Mouse (Mus musculus) left cerebral cortex, adult 9 months (tissue): Measurements from ENCODE around the gene Gphb5.
A peak's percentile ranks its signal among the peaks of the same experiment; 100 is the strongest.
"Not testable (repeated sequence)": the region's sequence is repeated elsewhere in the genome, so short reads cannot be mapped to it uniquely, and the experiment has no call there.

Experiments
- DNase-seq, 2 experiments: peaks; one replicate each; pipeline ENCODE4 v3.0.0; 2022; ENCODE audit warnings: low spot score in 2 of 2

The Gphb5 gene

DNA sequence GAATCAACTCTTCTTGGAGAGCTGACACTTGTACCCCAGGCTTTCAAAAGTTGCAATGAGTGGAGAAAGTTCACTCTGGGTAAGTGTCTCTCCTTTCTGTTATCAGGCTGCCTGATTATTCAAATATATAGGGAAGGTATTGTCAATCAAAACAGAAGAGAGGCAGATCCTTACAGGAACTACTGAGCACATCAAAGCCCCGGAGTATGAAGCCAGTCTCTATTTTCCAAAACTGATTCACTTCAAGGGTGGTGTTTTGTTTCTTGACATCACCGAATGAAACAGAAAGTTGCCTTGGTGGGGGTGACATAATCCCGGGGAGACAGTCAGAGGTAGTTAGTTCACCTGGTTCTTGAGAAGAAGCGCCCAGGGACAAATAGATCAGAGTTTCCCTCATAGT lies at the start of gene Gphb5:
Gphb5 (minus strand) TSS at position 101 of the 400 bp plus-strand sequence.
- no peak for DNase-seq

DNA sequence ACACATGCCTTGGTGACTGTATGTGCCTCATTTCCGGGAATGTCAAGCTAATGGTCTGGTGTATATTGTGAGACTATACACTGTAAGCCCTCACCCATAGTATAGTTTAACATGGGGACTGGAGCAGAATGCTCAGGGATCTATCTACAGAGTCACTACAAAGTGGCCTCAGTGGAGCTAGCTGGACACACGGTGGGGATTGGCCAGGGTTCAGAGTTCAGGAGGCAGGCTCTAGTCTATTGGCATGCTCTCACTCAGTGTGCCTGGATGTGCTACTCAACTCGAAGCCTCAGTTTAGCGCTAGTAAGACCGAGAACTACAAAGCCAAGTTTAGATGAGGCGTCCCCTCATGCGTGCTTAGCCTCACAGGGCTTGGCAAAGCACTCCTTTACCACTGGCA lies 49.6 kb upstream of the Gphb5 start:
- no peak for DNase-seq

DNA sequence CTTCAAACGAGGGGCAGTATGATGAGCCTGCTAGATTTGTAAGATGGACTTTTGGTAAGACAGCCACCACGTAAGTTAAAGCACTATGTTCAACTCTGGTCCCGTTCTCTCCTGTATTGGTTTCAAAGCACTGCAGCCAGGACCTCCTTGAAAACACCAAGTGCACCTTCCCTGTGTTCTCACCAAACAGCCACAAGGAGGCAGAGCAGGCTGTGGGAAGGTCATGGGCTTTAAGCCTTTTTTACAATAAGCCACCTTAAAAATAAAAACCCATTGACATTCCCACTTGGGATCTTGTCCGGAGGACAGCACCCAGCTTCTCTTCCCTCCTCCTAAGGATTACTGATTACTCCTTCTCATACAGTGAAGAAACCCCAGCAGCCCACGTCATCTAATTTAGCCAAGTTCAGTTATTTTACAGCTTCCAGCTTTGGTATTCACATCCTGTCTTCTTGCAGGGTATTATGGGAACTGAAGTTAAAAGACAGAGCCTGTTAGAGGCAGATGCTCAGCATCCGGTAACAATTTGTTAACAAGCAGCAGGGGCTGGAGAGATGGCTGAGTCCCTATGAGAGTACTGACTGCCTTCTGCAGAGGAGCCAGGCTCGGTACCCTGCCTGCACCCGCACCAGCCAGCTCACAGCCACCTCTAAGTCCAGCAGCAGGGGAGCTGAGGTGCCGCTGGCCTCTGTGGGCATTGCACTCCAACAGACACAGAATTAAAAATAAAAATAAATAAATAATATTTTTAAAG lies 47.6 kb upstream of the Gphb5 start:
- DNase-seq, result peak in 1 of 2 experiments; percentile 45

DNA sequence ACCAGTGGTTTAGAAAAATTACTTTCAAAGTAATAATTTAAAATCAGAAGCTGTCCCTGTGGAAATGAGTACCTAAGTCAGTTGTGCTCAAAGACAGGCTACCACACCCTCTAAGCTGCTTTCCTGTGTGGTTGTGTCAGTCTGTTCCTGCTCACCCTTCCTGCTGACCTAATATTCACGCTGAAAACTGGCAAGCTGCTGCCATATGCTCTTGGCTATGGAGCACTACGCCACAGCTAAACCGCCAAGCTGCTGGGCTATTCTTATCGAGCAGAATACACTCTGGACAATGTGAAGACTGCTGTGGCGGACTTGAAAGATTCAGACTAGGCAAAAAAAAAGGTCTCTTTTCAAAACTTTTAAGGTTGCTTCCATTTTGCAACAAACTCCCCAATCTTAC lies 44.0 kb upstream of the Gphb5 start:
- DNase-seq, result no peak

DNA sequence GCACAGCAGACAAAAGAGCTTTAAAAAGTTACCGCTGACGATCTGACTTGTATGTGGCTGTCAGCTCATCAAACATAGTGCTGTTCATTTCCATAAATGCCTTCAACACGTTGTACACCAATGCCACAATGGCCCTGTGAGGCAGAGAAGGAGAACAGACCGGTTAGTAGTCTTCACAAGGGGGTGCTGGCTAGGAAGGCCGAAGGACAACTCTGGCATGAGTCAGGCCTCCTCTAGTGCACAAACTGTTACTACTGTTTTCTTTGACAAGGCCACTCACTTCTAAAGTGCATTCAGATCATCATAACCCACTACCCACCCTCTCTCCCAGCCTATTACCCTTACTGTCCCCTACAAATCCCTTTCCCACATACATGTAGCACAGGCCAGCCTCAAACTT lies 43.1 kb upstream of the Gphb5 start:
- no peak for DNase-seq

DNA sequence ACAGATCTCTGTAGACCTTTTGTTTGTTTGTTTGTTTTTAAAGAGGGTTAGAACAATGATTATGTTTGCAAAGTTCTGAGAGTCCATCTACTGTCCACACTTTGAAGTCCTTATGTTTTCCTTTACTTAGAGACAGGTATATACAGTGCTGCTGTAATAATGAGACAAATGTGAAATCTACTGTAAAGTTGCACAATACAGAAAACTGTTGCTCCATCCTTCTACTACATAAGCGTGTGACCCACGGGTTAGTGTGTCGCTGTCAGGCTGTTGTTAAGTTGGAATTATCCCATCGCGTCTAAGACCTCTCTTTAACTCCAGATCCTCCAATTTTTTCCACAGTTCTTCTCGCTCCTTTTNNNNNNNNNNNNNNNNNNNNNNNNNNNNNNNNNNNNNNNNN lies 36.9 kb upstream of the Gphb5 start:
- DNase-seq, result no peak

DNA sequence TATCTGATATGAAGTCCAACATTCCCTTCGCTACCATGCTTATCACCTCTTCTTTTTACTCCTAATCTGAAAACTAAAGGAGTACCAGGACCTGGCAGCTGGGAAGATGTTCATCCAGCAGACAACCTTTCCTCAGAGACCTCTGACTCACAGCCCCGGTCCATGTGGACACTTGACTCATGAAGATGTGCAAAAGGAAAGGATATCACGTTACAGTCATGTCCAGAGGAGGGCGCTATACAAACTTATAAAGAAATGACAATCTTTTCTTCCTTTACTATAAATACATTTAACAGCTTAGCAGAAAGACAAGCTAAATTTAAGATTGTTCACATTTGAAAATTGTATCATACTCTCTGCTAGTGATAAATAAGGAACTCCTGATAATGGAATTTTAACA lies 36.4 kb upstream of the Gphb5 start:
- DNase-seq, result no peak

DNA sequence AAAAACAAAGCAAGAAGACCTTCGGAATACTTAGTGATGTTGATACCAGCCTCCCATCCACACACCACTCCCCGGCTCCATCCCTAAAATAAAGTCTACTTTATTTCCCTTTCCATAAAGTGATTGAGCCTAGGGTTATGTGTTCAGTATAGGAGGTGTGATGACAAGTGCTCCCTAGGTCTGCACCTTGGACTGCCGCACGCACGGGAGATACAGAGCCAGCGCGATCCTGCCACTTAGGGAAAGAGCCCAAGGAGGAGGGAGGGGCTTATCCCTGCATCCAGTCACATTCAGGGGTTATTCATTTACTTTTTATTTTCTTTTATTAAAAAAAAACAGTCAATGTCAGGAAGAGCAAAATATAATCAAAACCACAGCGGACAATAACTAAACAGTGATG lies 34.0 kb upstream of the Gphb5 start:
- DNase-seq, result no peak

DNA sequence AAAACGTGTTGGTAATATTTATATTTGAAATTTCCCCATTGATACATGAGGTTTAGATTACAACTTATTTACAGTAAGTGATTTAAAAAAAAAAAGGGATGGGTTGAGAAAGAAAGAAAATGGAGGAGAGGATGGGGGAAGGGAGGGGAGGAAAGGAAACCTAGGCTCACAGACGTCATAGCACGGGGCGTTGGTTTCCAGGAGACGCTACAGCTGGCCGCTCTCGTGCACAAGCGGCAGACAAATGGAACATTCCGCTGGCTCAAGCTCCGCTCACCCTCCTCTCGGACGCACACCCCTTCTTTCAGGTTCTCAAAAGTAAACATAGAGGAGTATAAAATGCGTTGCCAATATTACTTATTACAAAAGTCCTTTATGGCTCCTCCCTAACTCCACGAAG lies 33.4 kb upstream of the Gphb5 start:
- DNase-seq, result no peak

DNA sequence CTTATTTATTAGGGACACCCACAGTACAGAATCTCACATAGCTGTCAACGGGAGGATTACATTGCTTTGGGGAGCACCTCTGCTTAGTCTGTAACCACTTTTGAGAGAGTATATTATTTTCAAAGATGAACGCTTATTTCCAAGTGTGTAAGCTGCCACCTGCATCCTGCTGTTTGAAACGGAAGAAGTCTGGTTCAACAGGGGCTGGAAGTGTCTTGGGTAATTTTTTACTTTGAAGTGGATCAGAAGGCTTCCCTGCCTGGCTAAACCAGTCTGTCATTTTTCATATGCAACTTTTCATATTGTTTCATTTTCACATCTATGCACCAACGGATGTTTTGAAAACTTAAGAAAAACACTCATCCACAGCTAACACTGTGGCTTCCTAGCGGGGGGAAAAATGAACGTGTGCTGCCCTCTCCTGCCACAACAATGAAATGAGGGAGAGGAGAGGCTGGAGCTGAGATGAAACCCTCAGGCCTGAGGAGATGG lies 32.9 kb upstream of the Gphb5 start:
- no peak for DNase-seq

DNA sequence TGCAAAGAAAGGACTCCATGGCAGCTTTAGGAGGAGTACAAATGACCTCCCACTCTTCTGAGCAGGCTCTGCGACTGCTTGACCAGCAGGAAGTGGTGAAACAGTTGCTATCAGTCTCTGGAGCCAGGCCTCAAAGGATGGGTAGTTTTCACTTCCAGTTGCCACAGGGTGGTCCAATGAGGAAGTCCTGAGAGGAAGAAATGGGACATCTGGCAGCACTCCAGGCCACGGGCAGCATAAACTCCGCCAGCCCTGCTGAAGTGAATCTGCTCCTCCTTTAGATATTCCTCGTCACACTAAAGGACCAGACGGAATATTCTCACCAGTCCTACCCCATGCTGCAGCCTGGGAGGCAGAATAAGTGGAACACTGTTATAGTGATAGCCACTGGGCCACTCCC lies 32.3 kb upstream of the Gphb5 start:
- DNase-seq, result peak in 1 of 2 experiments; percentile 43

DNA sequence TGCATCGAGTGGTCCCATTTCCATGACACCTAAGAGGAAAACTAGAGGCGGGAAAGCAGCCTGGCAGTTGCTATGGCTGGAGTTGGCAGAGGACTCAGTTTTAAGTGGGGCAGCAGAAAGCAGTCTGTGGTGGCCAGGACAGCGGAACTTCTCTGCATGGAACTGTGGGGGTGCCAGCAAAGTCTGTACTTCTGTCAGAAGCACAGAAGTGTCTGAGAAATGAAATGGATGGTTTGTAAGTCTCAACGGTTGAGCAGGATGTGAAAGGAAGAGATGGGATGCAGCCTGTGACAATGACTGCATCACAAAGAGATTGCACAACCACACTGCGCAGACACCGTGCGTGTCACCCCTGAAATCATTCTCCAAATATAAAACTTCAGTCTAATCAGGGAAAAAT lies 29.7 kb upstream of the Gphb5 start:
- no peak for DNase-seq

DNA sequence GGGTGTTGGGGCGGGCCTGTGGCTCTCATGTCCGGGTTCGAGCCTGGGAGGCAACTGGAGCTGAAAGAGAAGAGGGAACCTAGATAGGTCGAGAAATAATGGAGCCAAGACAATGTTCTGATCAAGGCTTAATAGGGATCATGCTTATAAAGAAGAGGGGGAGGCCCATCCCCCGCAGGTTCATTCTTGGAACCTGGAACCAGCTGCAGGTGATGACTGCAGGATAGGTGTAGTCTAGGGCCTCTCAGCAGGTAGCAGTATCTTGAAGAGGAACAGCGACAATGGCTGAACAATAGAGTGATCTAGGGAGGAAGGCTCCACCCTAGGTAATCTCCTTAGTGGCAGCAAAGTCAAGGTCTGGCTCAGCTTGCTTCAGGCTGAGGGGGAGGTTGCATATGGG lies 15.8 kb upstream of the Gphb5 start:
- DNase-seq, result not testable (repeated sequence)

DNA sequence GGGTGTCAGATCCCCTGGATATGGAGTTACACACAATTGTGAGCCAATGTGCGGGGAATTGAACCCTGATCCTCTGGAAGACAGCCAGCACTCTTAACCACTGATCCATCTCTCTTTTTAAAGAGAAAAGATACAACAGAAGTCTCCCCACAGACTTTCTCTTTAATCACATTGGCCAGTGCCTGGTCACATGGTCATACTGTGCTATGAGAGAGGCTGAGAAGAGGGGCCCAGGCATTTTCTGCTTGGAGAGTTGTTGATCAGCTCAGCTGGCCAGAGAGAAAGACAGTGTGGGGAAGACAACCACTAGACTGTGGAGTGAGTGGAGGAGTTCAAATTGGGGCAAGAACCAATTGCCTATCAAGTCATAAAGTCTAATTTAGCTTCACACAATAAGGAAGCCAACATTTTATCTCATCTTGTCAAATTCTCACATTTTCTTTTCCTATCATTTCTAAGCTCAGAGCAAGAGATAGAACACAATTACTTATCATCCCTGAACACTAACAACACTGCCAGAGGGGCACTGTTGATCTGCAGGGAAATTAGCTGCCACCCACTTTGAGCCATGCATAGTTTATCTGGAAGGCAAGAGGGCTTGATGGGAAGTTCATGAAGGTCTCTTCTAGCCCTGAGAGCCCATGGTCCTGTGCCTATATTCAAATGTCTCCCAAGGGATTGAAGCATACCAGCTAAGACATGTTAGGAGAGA lies 13.3 kb upstream of the Gphb5 start:
- DNase-seq, result no peak

DNA sequence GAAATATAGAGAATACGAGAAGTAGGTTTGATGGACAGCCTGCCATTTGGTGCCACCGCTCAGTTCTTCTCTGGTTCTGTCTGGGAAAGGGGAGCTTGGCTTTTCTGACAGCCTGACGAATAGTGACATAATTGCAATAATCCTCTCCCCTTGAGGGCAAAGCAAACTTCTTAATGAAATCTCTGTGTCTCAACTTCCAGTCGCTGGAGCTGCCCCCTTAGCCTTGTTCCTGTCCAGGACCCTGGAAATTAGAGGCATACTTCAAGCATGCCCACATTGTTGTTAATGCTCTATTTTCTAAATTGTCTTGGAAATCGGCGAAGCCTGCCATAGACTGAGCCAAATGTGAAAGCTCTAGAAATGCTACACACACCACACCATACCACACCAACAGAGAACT lies 12.1 kb upstream of the Gphb5 start:
- DNase-seq, result no peak

DNA sequence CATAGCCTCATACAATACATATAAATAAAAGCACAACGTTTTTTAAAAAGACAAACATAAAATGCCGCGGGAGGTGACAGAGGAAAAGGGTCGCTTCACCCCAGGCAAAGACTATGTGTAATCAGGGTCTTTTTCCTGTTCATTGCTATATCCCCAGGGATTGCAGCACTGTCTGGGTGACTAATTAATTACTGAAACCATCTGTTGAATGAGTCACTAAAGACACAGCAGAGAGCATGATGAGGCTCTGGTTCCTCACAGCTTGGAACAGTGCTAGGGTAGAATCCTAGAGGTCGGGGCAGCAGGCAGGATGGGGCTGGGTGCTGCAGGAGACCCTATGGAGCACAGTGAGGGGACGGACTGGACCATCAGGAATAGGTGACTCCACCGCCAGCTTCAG lies 9.3 kb upstream of the Gphb5 start:
- no peak for DNase-seq

DNA sequence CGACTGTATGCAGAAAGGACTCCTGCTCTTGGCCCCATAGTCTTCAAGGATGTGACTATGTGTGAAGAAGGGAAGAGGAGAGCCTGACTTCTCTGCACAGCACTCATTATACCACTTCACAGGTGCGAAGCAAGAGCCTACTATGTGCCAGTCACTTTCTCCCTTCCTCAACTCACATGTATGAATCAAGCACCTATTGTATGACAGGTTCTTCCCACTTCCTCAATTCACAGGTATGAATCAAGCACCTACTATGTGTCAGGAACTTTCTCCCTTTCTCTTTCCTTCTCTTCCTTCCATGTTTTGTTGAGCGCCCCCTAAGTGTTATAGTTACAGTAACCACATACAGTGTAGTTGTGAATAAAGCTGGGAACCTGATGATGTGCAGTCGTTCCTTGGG lies 8.2 kb upstream of the Gphb5 start:
- DNase-seq, result no peak

DNA sequence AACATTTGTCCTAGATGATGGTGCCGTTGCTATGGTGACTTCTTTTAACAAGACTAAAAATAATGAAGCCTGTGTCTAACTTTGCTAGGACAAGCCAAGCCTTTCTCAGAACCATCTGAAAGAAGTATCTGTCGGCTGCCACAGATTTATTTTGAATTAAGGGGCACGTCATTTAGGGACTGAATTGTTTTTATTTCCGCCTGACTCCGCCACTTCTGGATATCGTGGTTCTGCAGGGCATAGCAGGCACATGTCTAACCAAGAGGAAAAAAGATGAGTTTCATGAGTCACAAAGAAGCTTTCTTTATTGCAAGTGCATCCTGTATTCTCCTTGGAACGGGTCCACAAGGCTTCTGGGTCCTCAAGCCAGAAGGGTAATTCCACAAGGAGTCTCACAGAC lies 7.8 kb upstream of the Gphb5 start:
- peak; percentile 19 to 30 for DNase-seq

DNA sequence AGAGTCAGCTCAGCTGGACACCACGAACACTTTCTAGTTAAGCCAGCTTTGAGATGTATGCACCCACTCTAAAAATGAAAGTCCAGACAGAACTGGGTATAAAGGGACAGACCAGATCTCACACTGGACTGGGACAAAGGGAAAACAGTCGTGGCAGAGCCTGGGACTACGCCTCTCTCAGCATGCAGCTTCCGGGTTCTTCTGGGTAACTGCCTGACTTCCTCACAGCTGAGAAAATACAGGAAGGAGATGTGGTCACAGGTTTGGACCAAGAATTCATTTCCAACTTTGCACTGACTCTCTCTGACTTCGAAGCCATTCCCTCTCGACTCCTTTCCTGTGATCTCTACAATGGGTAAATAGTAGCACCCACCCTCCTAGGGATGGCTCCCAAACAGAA lies 1.6 kb downstream of the Gphb5 start:
- DNase-seq, result no peak

DNA sequence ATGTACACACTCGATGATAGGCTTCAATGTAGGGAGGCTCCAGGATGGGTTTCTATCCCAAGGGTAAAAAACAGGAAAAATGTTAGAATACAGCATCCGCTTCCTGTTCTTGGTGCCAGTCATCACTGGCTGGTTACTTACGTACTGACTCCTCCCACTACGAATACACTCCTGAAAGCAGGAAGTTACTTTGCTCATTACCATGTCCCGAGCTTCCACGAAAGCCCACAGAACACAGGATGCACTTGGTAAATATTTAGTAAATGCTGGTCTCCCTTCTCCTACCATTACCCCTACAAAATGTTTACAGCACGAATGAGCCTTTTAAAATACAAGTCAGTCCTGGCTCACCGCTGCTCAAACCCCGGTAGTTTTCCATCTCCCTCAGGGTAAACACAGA lies 3.6 kb downstream of the Gphb5 start:
- DNase-seq, result no peak

DNA sequence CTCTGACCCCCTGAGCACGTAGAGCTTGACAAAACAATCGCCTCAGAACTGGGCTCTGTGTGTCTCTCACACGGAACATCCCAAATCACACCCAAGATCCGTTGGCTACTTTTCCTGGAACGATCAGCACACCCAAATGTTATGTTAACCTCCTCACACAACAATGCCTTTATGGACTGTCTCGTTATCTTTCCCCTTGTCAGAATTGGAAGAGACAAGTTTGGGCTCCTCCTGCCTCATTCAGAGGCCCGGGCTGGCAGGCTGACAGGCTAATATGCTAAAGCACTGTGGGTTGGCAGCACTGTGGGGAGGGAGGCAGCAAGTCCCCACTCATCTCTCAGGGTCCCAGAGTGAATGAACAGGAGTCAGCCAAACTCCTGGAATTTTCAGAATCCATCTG lies 19.5 kb downstream of the Gphb5 start:
- DNase-seq, result no peak

DNA sequence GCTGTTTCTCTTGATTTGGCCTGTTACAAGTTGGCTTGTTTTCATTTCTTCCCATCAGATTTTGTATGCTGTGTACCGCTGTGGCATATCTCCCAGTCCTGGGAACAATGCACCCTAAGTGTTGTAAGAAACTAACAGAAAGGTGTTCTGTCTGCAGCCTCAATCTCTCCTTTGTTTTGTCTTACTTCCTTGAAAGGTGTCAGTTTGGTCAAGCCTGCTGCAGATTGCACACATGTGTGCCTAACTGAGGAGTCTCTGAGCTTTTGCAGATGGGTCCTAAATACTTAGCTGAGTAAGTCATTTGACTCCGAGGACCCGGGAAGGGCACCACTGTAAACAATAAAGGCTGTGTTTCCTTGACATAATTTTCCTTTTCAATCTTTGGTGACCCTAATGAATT lies 20.0 kb downstream of the Gphb5 start:
- no peak for DNase-seq

DNA sequence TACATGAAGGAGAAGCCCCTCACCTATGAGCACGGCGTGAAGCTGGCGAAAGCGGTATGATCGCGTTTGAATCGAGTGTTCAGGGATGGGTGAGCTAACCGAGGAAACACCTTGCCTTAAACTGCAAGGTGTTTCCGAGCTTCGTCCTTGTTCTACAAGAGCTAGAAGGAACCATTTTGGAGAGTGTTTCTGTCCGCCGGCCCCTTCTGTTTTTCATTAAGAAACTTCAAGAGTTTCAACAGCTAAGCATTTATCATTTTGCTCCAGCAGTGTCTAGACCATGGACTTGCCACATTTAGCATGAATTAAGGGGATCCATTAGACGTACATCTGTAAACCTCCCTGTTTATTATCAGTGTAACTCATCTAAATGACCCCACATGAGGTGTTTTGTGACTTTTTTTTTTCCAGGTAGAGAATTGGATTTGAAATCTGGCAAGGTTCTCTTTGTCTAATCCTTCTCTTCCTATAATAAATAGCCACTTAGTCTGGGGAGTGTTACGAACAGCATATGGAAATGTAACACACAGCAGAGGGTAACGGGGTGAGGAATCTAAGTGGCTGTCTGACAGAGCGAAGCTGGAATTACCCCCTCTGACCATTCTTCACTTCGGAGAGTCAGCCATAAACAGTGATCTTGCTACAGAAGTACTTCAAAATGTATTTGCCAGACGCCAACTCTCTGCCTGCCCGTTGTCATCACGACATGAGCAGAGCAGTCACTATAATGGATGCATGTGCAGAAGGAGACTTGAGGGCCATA lies 22.4 kb downstream of the Gphb5 start:
- DNase-seq, result no peak
